Mouse (Mus musculus): ENCODE measurements around the gene C1rb. TPM values are rescaled to one million over a fixed set of nuclear protein-coding genes. Genes with fewer than 3 reads are reported as not detected.
"Not testable (repeated sequence)": the region's sequence is repeated elsewhere in the genome, so short reads cannot be mapped to it uniquely, and the experiment has no call there.

The C1rb gene
- total RNA-seq, 1 experiment = not detected

DNA sequence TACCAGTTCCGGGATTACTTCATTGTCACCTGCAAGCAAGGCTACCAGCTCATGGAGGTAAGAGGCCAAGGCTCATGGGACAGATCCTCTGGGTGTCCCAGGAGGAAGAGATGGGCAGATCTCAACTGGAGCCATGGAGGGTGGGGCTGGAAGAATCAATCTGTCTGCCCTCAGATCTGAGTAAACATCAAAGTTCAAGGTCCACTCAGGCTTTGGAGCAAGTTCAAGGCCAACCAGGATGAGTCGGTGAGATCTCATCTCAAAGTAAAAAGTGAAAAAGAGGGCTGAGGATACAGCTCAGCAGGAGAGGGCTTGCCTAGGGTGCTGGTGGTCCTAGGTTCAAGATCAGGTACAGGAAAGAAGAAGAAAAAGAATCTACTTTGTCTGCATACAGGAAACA is 8.5 kb upstream of the C1rb start:
- H3K36me3 ChIP-seq (ENCODE audit: control insufficient read depth, insufficient read depth, low read length, poor library complexity, severe bottlenecking); DNase-seq (ENCODE audit: low read depth, low spot score); H3K9me3 ChIP-seq (ENCODE audit: control insufficient read depth, insufficient read depth, low read depth, low read length); H3K9ac ChIP-seq (ENCODE audit: insufficient read depth, low read depth, low read length, poor library complexity, severe bottlenecking); in situ Hi-C loops (cut with MboI; ENCODE audit: low sequenced_read_pairs in 2 of 2, unreplicated experiment in 2 of 2); H3K4me1 ChIP-seq (ENCODE audit: control insufficient read depth in 2 of 2, insufficient read depth in 2 of 2, low read length in 2 of 2, poor library complexity in 1 of 2); H3K4me3 ChIP-seq (ENCODE audit: insufficient read depth in 1 of 2, low read depth in 1 of 2, low read length in 2 of 2, poor library complexity in 1 of 2, severe bottlenecking in 1 of 2); H3K27ac ChIP-seq (ENCODE audit: insufficient read depth, low read depth, low read length, poor library complexity, severe bottlenecking): not testable (repeated sequence)

DNA sequence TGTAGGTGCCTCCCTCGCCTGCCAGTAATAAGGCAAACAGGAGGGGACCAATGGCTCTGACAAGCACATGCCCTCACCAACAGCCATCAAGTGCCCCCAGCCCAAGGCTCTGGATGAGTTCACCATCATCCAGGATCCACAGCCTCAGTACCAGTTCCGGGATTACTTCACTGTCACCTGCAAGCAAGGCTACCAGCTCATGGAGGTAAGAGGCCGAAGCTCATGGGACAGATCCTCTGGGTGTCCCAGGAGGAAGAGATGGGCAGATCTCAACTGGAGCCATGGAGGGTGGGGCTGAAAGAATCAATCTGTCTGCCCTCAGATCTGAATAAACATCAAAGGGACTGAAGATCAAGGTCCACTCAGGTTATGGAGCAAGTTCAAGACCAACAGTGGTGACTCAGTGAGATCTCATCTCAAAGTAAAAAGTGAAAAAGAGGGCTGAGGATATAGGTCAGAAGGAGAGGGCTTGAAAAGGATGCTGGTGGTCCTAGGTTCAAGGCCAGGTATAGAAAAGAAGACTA is 5.1 kb downstream of the C1rb start:
- H3K9me3 ChIP-seq (ENCODE audit: control insufficient read depth, insufficient read depth, low read depth, low read length); H3K9ac ChIP-seq (ENCODE audit: insufficient read depth, low read depth, low read length, poor library complexity, severe bottlenecking); H3K4me3 ChIP-seq (ENCODE audit: insufficient read depth in 1 of 2, low read depth in 1 of 2, low read length in 2 of 2, poor library complexity in 1 of 2, severe bottlenecking in 1 of 2); in situ Hi-C loops (cut with MboI; ENCODE audit: low sequenced_read_pairs in 2 of 2, unreplicated experiment in 2 of 2); DNase-seq (ENCODE audit: low read depth, low spot score); H3K36me3 ChIP-seq (ENCODE audit: control insufficient read depth, insufficient read depth, low read length, poor library complexity, severe bottlenecking); H3K4me1 ChIP-seq (ENCODE audit: control insufficient read depth in 2 of 2, insufficient read depth in 2 of 2, low read length in 2 of 2, poor library complexity in 1 of 2); H3K27ac ChIP-seq (ENCODE audit: insufficient read depth, low read depth, low read length, poor library complexity, severe bottlenecking): not testable (repeated sequence)

DNA sequence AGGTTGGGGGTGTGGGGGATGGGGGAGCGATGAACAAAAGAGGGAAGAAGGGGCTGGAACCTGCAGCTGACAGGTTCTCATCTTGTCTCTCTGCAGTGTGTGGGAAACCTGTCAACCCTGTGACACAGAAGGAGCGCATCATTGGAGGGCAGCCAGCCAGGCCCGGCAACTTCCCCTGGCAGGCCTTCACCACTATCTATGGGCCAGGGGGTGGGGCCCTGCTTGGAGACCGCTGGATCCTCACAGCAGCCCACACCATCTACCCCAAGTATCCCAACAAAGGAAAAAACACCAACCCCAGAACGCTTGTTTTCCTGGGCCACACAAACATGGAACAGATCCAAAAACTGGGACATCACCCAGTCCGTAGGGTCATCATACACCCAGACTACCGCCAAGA is 10.1 kb downstream of the C1rb start:
- H3K36me3 ChIP-seq (ENCODE audit: control insufficient read depth, insufficient read depth, low read length, poor library complexity, severe bottlenecking); H3K9me3 ChIP-seq (ENCODE audit: control insufficient read depth, insufficient read depth, low read depth, low read length); H3K4me1 ChIP-seq (ENCODE audit: control insufficient read depth in 2 of 2, insufficient read depth in 2 of 2, low read length in 2 of 2, poor library complexity in 1 of 2); DNase-seq (ENCODE audit: low read depth, low spot score); H3K4me3 ChIP-seq (ENCODE audit: insufficient read depth in 1 of 2, low read depth in 1 of 2, low read length in 2 of 2, poor library complexity in 1 of 2, severe bottlenecking in 1 of 2); in situ Hi-C loops (cut with MboI; ENCODE audit: low sequenced_read_pairs in 2 of 2, unreplicated experiment in 2 of 2); H3K27ac ChIP-seq (ENCODE audit: insufficient read depth, low read depth, low read length, poor library complexity, severe bottlenecking); H3K9ac ChIP-seq (ENCODE audit: insufficient read depth, low read depth, low read length, poor library complexity, severe bottlenecking): not testable (repeated sequence)

DNA sequence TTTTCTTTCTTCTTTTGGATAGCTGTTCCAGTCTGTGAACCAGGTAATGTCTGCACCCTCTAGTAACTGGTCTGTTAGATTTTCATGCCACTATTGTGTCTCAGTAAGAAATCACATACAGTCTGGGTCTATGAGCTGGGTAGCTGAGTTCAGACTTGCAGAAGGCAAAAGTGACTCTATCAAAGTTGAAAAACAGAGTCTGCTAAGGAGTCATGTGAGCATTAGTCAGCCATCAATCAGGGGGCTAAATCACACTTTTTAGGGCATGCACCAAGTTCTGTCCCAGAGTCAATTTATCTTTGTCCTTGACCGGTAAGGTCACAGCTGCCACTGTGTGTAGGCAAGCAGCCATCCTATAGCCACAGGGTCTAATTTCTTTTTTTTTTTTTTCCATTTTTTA is 12.1 kb downstream of the C1rb start:
- Histone ChIP-seq H3K9me3 (ENCODE audit: control insufficient read depth, insufficient read depth, low read depth, low read length) (no peaks in the 10 kb centered on the region), H3K36me3 (ENCODE audit: control insufficient read depth, insufficient read depth, low read length, poor library complexity, severe bottlenecking) (no peaks in the 10 kb centered on the region), H3K27ac (ENCODE audit: insufficient read depth, low read depth, low read length, poor library complexity, severe bottlenecking) (no peak overlapping the region), H3K9ac (ENCODE audit: insufficient read depth, low read depth, low read length, poor library complexity, severe bottlenecking) (no peak overlapping the region), H3K4me1 (ENCODE audit: control insufficient read depth in 2 of 2, insufficient read depth in 2 of 2, low read length in 2 of 2, poor library complexity in 1 of 2) (no peaks in the 10 kb centered on the region), H3K4me3 (ENCODE audit: insufficient read depth in 1 of 2, low read depth in 1 of 2, low read length in 2 of 2, poor library complexity in 1 of 2, severe bottlenecking in 1 of 2) (no peak overlapping the region)
- in situ Hi-C loops (cut with MboI; ENCODE audit: low sequenced_read_pairs in 2 of 2, unreplicated experiment in 2 of 2) = no loop called here
- DNase-seq (ENCODE audit: low read depth, low spot score) = no peak
- TF ChIP-seq ZNF384 (IDR thresholded peaks at IDR 0.05; ENCODE audit: low read depth, low read length) = no peak

DNA sequence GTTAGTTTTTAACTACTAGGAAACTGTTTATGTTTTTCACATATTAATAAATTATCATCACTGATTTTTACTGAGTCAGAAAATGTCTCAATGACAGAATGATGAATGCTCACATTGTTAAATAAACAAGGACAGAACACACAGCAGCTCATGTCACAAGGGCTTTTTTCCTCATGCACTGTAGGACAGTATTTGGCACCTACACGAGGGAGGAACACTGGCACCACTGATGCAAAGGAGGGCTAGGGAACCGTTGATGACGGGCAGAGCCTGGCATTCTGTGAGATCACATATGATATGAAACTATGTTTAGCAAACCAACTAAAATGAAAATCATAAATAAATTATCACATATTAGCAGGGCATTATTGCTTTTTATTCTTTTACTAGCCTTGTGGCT is 14.8 kb downstream of the C1rb start:
- Histone ChIP-seq H3K9me3 (ENCODE audit: control insufficient read depth, insufficient read depth, low read depth, low read length) (no peaks in the 10 kb centered on the region), H3K9ac (ENCODE audit: insufficient read depth, low read depth, low read length, poor library complexity, severe bottlenecking) (no peak overlapping the region), H3K4me1 (ENCODE audit: control insufficient read depth in 2 of 2, insufficient read depth in 2 of 2, low read length in 2 of 2, poor library complexity in 1 of 2) (no peaks in the 10 kb centered on the region), H3K4me3 (ENCODE audit: insufficient read depth in 1 of 2, low read depth in 1 of 2, low read length in 2 of 2, poor library complexity in 1 of 2, severe bottlenecking in 1 of 2) (no peak overlapping the region), H3K27ac (ENCODE audit: insufficient read depth, low read depth, low read length, poor library complexity, severe bottlenecking) (no peak overlapping the region), H3K36me3 (ENCODE audit: control insufficient read depth, insufficient read depth, low read length, poor library complexity, severe bottlenecking) (no peaks in the 10 kb centered on the region)
- no peak for DNase-seq (ENCODE audit: low read depth, low spot score)
- TF ChIP-seq MAFK (IDR thresholded peaks at IDR 0.05; ENCODE audit: insufficient read depth, low read depth, low read length) (no peak), CHD2 (IDR thresholded peaks at IDR 0.05; ENCODE audit: low read depth, low read length) (no peak), HCFC1 (IDR thresholded peaks at IDR 0.05; ENCODE audit: borderline replicate concordance, insufficient read depth, low read length) (no peak), ZC3H11A (IDR thresholded peaks at IDR 0.05; ENCODE audit: borderline replicate concordance, low read depth, low read length) (no peak), ZNF384 (IDR thresholded peaks at IDR 0.05; ENCODE audit: low read depth, low read length) (no peak)
- in situ Hi-C loops (cut with MboI; ENCODE audit: low sequenced_read_pairs in 2 of 2, unreplicated experiment in 2 of 2) = no loop called here

Measured in ES-E14 (cell line).